Mouse (Mus musculus) MEL (cell line): ENCODE measurements around the gene Olfr1396.

Source experiments
- CTCF ChIP-seq, 3 experiments: IDR thresholded peaks in 2 of 3; conservative IDR thresholded peaks in 1 of 3; 2 replicates each; pipeline ENCODE4 v1.5.1; 2011 to 2012; ENCODE audit warnings: low read length in 3 of 3, low read depth in 2 of 3, mild to moderate bottlenecking in 2 of 3, improper control_type of control experiment in 1 of 3, inconsistent platforms in 1 of 3, mixed read lengths in 1 of 3, moderate library complexity in 1 of 3; ENCODE audit not compliant: control insufficient read depth in 1 of 3, insufficient read depth in 1 of 3, poor library complexity in 1 of 3, severe bottlenecking in 1 of 3
- EP300 ChIP-seq, 2 experiments: IDR thresholded peaks; 2 replicates each; pipeline ENCODE4 v1.6.1; 2011; ENCODE audit warnings: improper control_type of control experiment in 2 of 2, low read length in 2 of 2, low read depth in 1 of 2, mild to moderate bottlenecking in 1 of 2
- POLR2A ChIP-seq, 2 experiments: IDR thresholded peaks; 2 replicates each; pipeline ENCODE4 v1.6.1; 2011 to 2012; ENCODE audit warnings: low read length in 2 of 2, mild to moderate bottlenecking in 2 of 2, control low read depth in 1 of 2, improper control_type of control experiment in 1 of 2, low read depth in 1 of 2, moderate library complexity in 1 of 2; ENCODE audit not compliant: control insufficient read depth in 1 of 2, insufficient read depth in 1 of 2, poor library complexity in 1 of 2
- SIN3A ChIP-seq: IDR thresholded peaks from 2 replicates; pipeline ENCODE4 v1.6.1; 2012; ENCODE audit warnings: low read length, improper control_type of control experiment, inconsistent platforms

DNA sequence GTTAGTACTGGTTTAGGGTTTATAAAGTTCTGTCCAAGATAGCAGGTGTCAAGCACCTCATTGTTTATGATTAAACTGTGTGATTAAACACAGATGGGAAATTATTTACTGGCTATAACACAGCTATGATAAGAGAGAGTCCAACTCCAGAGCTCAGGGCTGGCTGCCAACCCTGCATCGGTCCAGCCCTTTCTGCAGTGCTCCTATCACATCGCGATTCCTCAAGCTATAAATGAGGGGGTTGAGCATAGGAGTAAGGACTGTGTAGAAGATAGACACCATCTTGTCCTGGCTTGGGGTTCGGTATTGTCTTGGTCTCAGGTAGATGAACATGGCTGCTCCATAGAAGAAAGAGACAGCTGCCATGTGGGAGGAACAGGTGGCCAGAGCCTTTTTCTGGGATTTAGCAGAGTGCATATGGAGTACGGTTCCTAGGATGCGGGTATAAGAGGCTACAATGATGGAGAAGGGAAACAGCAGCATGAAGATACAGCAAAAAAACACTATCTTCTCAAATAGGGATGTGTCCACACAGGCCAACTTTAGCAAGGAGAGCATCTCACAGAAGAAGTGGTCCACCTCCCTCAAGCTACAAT, 2.0 kb downstream of the Olfr1396 start:
- TF ChIP-seq SIN3A: no peak
- no peak for TF ChIP-seq CTCF (IDR thresholded peaks at IDR 0.05 in 2 of 3, conservative IDR thresholded peaks at IDR 0.05 in 1 of 3; ENCODE audit: control insufficient read depth in 1 of 3, insufficient read depth in 1 of 3, low read depth in 2 of 3, low read length in 3 of 3, poor library complexity in 1 of 3, severe bottlenecking in 1 of 3)
- no peak for TF ChIP-seq EP300 (IDR thresholded peaks at IDR 0.05; ENCODE audit: low read depth in 1 of 2, low read length in 2 of 2)
- TF ChIP-seq POLR2A (IDR thresholded peaks at IDR 0.05; ENCODE audit: control insufficient read depth in 1 of 2, insufficient read depth in 1 of 2, low read depth in 1 of 2, low read length in 2 of 2, poor library complexity in 1 of 2): no peak
